Mouse (Mus musculus) ES-Bruce4 (cell line): ENCODE data around the gene Calm3.

ENCODE experiments used
- CTCF ChIP-seq: IDR thresholded peaks from one replicate; pipeline ENCODE4 v1.8.1; 2011; ENCODE audit warnings: low read depth, low read length
- EP300 ChIP-seq: IDR thresholded peaks from 2 replicates; pipeline ENCODE4 v1.6.1; 2011; ENCODE audit warnings: low read depth, low read length; ENCODE audit not compliant: insufficient read depth
- POLR2A ChIP-seq: IDR thresholded peaks from one replicate; pipeline ENCODE4 v1.8.1; 2011; ENCODE audit warnings: low read length; ENCODE audit not compliant: insufficient read depth

GRCm38 (mm10) chr7:16956410-16957265 lies 32.7 kb upstream of the Calm3 start:
- TF ChIP-seq CTCF (no peak), POLR2A (no peak), EP300 (no peak)
